Mouse (Mus musculus): ENCODE data around the gene Ltb.

The Ltb gene

DNA sequence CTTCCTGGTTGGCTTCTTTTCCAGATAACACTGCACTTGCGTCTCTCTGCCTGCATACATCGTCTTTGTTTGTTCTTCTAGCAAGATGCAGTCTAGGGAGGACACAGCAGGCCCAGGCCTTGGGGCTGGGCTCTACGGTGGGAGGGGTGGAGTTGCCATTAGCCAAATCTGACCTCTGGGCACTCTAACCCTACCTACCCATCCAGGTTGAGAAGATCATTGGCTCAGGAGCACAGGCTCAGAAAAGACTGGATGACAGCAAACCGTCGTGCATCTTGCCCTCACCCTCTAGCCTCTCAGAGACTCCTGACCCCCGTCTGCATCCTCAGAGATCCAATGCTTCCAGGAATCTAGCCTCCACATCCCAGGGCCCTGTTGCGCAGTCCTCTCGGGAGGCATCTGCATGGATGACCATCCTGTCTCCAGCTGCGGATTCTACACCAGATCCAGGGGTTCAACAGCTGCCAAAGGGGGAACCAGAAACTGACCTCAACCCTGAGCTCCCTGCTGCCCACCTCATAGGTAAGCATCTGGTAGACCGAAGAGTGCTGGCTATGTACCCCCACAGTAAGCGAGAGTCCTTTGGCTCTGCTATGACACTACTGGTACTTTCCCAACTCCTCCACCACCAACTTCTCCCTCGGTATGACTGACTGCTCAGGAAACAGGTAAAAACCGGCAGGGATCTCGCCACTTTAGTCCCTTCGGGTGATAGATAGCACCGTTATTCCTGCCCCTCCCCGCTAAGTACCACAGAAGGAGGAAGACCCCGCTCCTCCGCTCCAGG is 798 bp downstream of the Ltb start:
- DNase-seq (ENCODE audit: low spot score), result no peak

DNA sequence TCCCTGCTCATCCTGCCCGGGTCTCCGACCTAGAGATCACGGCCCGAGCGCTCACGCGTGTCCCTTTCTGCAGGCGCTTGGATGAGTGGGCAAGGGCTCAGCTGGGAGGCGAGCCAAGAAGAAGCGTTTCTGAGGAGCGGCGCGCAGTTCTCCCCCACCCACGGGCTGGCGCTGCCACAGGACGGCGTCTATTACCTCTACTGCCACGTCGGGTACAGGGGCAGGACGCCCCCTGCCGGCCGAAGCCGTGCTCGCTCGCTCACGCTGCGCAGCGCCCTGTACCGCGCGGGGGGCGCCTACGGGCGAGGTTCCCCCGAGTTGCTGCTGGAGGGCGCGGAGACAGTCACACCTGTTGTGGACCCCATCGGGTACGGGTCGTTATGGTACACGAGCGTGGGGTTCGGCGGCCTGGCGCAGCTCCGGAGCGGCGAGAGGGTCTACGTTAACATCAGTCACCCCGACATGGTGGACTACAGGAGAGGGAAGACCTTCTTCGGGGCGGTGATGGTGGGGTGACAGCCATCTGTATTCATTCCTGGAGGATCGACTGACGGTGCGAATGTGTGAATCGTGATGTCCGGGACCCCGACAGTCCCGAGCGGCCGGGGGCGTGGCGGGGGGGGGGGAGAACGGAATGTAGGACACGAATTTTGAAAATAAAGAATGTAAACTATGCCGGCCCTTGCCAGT is 1.5 kb downstream of the Ltb start:
- peak; percentile 93 for DNase-seq (ENCODE audit: low spot score)

DNA sequence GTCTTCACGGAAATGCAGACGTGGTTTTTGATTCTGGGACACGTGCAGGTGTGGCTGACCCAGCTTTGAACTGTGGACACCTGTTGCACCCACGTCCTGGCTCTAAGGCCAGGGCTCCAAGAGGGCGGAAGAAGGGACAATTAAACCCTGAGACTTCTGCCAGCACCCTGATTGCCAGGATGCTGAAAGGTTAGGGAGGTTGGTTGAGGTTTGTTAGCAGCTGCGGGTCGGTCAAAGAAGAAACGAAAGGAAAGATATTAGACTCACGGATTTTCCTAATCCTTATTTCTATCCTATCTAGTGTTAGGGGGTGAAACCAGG is 2.0 kb downstream of the Ltb start:
- DNase-seq (ENCODE audit: low spot score), result no peak

DNA sequence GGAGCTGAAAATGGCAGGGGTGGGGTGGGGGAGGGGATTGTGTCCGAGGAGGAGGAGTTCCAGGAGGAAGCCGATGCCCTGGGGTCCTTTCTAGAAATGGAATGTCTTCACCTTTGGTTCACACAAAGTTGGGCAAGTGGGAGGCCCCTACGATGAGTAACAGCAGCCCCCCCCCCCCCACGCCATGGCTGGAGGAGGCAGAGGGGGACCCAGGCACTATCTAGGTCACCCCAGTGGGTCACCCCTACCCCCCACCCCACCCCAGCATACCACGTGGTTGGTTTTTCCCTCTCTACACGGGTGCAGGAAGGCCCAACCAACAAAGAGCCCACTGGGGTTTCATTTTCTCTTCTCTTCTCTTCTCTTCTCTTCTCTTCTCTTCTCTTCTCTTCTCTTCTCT is 2.9 kb downstream of the Ltb start:
- no peak for DNase-seq (ENCODE audit: low spot score)

DNA sequence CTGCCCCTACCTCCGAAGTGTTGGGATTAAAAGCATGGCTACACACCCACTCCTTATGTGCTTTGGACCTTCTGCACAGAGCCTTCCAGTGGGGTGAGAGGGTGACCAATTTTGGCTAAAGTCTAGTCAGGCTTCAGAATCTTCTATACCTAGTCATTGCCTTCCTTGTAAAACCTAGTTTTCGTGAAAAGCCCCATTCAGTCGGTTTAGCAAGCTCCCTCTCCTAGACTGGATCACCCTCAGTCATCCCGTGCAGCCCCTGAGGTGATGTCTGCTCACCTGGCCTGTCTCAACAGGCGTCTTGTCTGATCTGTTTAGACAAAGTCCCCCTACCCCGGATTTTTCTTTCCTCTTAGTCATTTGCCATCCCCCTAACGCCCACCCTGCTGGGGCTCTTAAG is 3.8 kb downstream of the Ltb start:
- DNase-seq (ENCODE audit: low spot score), result no peak

DNA sequence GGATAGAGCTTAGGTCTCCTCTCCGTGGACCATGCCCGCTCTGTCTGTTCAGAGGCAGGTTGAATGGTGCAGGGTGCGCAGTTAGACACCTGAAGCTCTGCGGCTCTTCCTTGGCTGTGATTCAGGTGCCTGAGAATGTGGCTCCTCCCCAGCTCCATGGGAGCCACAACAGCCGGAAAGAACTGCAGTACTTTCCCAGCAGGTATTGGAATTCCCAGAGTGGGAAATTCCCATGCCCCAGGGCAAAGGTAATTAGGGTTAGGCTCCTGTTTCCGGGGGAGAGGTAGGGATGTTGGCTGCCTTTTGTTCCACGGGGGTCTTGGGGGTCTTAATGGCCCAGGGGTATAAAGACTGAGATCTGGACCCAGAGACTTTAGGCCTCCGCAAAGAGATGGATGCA is 4.7 kb downstream of the Ltb start:
- peak; percentile 39 for DNase-seq (ENCODE audit: low spot score)

DNA sequence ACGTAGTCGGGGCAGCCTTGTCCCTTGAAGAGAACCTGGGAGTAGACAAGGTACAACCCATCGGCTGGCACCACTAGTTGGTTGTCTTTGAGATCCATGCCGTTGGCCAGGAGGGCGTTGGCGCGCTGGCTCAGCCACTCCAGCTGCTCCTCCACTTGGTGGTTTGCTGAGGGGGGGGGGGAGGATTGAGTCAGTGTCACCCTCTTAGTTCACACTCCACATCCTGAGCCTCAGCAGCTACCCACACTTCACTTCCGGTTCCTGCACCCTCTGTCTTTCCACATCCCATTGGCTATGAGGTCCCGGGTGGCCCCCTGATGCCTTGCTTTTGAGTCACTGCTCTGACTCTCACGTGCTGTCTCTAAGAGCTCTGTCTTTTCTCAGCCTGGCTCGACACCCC is 6.2 kb downstream of the Ltb start:
- DNase-seq (ENCODE audit: low spot score), result peak; percentile 35

DNA sequence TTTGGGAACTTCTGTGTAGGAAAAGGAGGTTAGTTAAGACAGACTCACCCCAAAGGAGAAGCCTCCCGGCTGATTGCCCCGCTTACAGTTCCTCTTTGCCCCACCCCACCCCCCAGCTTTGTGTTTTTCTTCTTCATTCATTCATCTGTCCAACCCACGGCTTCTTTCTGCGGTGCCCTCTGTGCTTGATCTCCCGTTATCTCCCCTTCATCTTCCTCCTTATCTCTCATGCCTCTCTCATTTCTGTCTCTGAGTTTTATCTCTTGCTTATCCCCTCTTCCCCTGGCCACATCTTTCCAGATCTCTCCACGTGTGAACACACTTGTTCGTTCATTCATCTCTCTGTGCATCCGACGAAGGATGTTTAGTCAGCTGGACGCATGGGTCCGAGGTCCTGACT is 6.9 kb downstream of the Ltb start:
- DNase-seq (ENCODE audit: low spot score), result no peak

DNA sequence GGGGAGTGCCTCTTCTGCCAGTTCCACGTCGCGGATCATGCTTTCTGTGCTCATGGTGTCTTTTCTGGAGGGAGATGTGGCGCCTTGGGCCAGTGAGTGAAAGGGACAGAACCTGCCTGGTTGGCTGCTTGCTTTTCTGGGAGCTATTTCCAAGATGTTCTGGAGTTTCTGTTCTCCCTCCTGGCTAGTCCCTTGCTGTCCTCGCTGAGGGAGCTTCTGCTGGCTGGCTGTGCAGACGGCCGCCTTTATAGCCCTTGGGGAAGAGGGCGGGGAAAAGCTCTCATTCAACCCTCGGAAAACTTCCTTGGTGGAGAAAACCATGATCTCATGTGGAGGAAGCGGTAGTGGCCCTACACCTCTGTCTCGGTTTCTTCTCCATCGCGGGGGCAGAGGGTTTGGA is 7.5 kb downstream of the Ltb start, which contains the start of gene Tnf:
Gene Tnf, minus strand, starts transcription at position 221 of the 400 bp plus-strand sequence.
- peak; percentile 67 for DNase-seq (ENCODE audit: low spot score)

DNA sequence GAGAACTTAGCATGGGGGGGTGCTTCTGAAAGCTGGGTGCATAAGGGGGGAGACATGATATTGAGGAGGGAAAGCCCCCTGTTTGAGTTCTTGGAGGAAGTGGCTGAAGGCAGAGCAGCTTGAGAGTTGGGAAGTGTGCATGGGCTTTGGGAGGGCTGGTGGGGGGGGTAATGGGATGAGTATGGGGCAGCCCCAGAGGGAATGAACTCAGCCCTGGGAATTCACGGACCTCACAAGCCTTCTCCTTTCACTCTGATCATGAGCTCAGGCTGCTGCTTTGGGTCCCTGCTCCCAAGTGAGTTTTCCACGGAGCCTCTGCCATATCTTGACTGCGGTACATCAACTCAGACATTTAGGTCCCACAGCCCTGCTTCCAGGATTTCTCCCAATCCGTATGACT is 8.2 kb downstream of the Ltb start:
- DNase-seq (ENCODE audit: low spot score), result no peak

DNA sequence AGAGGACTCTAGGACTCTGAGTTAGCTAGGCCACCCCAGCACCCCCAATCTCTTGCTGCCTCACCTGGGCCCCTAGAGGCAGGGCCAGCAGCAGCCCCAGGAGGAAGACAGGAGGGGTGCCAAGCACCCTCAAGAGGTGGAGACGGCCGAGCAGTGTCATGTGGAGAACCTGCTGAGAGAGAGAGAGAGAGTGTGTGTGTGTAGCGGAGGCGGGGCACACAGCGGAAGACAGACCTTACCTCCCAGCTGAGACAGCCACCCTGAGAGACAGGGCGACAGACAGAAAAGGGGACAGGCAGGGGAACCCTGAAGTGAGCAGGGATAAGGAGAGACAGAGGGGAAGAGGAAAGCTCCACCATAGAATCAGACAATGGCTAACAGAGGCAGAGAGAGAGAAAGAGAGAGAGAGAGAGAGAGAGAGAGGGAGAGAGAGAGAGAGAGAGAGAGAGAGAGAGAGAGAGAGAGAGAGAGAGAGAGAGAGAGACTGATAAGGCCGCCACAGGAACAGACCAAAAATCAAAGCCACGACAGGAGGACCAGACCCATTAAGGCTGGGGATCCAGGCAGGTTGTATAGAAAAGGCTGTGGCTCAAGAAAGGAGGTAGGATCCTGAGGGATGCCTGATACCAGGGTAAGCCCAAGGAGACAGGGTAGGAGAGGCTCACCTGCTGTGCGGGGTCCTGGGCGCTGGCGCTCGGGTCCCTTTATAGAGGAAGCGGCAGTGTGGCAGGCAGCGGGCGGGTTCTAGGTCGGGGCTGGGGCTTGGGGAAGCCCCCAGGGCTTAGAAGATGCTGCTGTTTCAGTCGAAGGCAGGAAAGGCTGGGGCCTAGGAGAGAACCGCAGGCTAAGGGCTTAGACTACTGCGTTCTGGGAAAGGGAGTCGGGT is 10.5 kb downstream of the Ltb start, which contains the start of gene Lta:
Gene Lta, minus strand, starts transcription at position 858 of the 886 bp plus-strand sequence.
- no peak for DNase-seq (ENCODE audit: low spot score)

DNA sequence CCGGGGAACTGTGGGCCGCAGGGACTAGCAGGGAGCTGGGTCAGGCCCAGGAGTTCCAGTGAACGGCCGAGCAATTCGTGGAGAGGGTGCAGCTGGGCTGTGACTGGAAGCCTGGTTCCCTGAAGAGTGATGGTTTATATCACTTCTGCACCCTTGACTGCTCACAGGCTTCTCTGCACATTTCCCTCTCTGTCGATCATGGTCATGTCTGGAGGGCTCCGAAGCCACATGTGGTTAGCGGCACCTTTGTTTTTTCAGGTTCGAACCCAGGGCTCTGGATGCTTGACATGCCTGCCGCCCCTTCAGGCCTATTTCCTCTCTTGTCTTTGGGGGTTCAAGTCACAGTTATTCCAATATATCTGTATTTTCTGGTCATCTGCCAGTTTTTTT is 11.1 kb downstream of the Ltb start:
- DNase-seq (ENCODE audit: low spot score), result no peak

DNA sequence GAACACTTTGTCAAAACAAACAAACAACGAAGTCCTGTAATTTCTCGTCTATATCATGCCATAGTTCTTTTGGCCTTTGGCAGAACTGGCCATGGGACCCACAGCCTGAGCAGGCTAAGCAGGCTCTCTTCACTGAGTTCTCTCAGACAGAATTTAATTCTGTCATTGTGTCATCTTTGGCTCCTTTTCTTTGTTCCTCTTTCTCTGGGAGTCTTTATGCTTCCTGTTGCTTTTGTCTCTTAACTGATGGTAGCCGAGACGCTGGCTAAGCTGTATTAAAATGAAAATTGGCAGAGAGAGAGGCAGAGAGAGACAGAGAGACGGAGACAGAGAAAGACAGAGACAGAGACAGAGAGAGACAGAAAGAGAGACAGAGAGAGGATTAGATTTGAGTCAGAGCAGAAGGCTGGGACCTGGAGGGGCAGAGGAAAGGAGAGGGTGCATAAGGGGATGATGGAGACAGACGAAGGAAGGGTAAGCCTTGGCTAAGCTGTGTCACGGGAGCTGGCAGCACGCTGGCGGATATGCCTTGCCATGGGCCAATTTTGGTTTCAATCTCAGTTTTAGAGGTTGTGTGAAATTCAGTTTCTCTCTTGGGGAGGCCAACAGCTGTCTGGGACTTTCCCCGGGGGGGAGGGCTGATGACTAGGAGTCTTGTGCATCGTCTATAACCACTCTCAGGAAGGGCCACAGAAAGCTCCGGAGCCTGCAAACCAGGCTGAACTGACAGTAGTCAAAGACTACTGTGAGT is 15.7 kb downstream of the Ltb start:
- DNase-seq (ENCODE audit: low spot score), result no peak

DNA sequence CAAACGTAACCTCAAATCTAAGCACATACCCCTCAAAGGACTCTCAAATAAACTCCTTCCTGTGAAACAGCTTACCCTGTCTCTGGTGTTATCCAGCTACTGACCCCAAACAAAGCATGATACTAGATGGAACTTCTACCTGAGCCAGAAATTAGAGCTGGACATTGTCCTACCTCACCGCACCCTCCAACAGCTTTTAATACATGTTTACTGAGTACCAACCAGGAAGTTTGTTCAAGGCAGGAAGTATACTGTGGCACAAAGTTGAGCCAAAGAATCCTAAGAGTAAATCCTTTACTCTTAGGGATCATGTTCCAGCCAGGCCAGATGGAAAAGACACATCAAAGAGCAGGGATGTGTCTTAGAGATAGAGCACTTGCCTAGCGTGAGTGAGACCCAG is 16.4 kb downstream of the Ltb start:
- DNase-seq (ENCODE audit: low spot score), result no peak

DNA sequence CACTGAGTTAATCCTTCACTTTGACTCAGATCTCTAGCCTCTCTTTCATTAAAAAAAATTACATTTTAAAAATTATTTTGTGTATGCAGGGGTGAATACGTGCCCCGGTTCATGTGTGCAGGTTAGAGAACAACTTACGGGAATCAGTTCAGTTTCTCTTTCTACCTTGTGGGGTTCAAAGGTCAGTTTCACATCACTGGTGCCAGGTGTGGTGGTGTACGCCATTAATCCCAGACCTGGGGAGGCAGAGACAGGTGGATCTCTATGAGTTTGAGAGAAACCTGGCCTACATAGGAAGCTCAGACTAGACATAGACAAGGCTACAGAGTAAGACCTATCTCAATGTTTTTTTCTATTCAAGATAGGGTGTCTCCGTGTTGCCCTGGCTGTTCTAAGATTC is 18.8 kb downstream of the Ltb start:
- DNase-seq (ENCODE audit: low spot score), result no peak

DNA sequence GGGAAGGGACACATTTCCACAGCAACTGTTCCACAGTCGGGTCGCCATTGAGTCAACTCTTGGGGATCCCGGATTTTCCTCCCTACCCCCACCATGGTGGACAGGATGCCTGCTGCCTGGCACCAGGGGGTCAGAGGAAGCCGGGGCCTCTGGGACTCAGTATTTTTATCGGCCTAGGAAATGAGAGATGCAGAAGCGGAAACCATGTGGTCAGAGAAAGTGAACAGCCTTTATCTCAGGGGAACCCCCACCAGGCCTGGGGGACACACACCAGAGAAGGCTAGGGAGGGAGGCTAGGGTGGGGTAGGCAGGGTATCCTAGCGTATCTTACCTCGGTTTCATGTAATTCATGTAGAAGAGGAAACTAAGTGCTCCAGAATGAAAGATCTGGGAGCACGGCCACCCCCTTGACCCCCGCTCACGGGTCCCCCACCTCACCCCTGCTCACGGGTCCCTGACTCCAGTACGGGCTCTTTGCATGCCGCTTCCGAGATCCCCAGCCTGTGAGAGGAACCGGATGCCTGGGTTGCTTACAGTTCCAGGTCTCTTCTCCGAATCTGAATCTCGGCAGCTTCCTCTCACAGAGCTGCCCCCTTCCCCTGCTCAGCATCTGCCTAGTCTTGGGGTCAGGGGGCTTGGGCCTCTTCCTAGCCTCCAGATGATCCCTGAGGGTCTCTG is 24.4 kb downstream of the Ltb start:
- no peak for DNase-seq (ENCODE audit: low spot score)

DNA sequence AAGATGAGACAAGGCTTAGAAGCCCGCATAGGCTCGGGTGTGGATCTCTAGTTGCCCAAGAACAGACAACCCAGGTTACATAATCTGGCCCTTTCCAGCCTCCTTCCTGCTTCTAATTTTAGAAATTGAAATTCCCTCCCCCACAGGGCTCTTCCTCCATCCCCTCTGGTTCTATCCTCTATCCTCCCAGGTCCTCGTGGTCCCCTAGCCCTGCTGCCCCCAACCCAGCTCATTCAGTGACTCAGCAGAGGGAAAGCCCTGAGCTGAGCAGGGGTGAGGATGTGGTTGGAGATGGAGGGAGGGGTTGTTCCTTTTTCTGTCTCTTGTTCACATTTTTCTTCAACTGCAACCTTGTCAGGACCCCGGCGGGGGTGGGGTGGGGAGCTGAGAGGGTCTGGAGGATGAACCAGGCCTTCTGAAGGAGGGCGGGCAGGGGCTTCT is 25.4 kb downstream of the Ltb start:
- DNase-seq (ENCODE audit: low spot score), result no peak

DNA sequence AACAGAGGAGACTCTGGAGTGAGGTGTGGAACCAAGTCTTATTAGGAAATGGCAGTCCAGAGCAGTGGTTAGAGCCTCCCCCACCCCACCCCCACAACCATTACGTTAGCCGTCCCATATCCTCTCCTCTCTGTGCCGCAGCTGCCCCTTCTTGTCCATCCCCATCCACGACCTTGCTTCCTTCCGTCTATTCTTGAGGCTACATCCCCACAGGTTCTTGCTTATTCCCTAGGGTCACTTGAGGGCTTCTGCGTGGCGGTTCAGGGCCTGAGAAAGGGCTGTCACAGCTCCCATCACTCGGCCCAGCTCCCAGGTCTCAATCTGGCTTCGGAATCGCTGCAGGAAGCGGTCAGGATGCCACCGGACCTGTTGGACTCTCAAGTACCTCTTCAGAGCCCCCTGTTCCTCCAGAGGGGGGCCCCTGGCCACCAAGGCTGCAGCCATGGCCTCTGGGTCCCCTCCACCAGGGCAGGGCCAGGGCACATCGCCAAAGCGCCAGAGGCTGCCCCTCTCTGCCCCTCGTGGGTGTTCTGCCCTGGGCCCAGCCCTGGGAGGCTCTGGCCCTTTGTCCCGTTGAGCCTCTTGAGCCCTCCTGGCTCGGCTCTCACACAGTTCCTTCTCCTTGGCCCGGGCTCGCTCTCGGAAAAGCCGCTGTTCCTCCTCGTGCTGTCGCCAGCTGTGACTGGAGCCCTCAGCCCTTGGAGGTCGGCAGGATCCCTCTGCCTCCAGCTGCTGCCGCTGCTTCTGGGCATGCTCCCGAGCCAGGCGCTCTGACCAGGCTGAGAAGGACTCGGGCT is 26.1 kb downstream of the Ltb start, which contains the start of gene Gm16181:
Gene Gm16181, plus strand, starts transcription at position 679 of the 797 bp plus-strand sequence.
- DNase-seq (ENCODE audit: low spot score), result peak; percentile 71

DNA sequence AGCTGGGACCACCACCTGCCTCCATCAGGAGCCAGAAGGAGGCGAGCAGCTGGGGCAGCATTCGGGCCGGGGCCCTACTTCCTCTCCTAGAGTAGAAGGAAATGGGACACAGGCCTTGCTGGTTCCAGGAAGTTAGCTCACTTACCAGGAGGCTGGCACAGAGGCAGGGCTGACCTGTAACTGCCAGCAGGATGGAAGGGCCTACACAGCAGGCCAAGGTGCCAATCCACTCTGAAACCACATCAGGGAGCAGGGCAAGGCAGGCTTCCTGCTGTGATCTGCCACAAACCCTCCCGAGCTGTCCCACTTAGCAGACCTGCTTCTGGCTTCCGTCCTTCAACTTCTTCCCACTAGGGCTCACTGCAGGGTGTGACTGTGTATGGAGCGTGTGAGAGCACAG is 28.1 kb downstream of the Ltb start:
- DNase-seq (ENCODE audit: low spot score), result no peak

DNA sequence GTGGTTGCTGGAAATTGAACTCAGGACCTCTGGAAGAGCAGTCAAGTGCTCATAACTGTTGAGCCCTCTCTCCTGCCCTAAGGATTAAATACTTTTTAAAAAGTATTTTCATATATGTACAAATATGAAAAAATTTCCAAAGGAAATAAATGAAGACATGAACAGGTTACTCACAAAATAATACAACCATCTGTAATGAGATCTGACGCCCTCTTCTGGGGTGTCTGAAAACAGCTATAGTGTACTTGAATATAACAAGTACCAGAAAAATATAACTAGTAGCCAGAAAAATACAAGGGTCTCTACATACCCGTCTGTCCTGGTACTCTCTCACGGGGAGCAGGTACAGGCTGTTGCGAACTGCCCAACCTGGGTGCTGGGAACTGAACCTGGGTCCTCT is 30.4 kb downstream of the Ltb start:
- DNase-seq (ENCODE audit: low spot score), result no peak

DNA sequence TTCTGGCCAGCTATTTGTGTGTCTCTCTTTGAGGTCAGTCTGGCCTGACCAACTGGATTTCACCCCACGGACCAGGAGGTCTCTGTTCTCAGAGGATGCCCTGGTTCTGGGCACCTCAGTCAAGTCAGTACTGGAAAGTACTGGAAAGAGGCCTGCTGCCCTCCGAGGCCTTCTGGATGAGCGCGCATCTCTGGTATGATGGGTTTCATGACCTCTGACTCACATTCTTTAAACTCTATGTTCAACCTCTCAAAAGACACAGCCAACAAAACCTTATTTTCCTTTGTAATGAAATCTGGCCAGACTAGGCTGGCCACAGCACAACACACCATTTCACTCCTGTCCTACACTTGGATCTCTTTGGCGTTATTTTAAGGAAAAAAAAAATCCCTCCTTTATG is 31.2 kb downstream of the Ltb start:
- no peak for DNase-seq (ENCODE audit: low spot score)
